Mouse (Mus musculus) heart, adult 2 months (tissue): ENCODE measurements around the gene Pla2r1.

ENCODE experiments used
- CTCF ChIP-seq: fragments of 200-600 bp; IDR thresholded peaks from 2 replicates; pipeline ENCODE4 v1.8.1; 2022; ENCODE audit warnings: antibody characterized with exemption, mild to moderate bottlenecking, moderate library complexity
- EP300 ChIP-seq: fragments of 200-500 bp; IDR thresholded peaks from 2 replicates; pipeline ENCODE4 v1.6.1; 2011; ENCODE audit warnings: low read depth, low read length, control low read depth; ENCODE audit not compliant: insufficient read depth
- POLR2A ChIP-seq: fragments of 200-500 bp; IDR thresholded peaks from 2 replicates; pipeline ENCODE4 v1.6.1; 2011; ENCODE audit warnings: mild to moderate bottlenecking, low read depth, low read length, control low read depth; ENCODE audit not compliant: insufficient read depth

DNA sequence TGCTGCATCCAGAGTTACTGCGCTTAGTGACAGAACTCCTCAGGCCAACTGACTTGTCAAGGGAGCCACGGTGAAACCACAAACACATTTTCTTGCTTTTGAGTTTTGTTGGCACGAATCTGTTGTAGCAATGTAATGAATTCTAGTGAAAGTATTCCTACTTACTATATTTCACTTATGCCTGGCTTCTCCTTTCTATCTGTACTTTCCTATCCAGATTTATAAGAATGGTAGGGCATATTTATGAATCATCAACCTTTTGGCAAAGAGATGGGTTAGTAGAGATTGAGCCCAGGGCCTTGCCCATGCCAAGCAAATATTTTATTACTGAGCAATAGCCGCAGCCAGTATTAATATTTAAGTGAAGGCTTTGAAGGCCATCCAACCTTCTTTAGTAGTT is 30.3 kb upstream of the Pla2r1 start:
- TF ChIP-seq CTCF = no peak
- no peak for TF ChIP-seq POLR2A
- no peak for TF ChIP-seq EP300
